Mouse (Mus musculus) bone marrow macrophage, adult 2 months (primary cell): Measurements from ENCODE around the gene Exoc6.

Experiments
- CTCF ChIP-seq: IDR thresholded peaks from 2 replicates; pipeline ENCODE4 v1.5.1; 2012; ENCODE audit warnings: low read depth, mild to moderate bottlenecking, low read length, moderate library complexity
- POLR2A ChIP-seq: IDR thresholded peaks from 2 replicates; pipeline ENCODE4 v1.6.1; 2012; ENCODE audit warnings: mild to moderate bottlenecking, low read depth, low read length, borderline replicate concordance

DNA sequence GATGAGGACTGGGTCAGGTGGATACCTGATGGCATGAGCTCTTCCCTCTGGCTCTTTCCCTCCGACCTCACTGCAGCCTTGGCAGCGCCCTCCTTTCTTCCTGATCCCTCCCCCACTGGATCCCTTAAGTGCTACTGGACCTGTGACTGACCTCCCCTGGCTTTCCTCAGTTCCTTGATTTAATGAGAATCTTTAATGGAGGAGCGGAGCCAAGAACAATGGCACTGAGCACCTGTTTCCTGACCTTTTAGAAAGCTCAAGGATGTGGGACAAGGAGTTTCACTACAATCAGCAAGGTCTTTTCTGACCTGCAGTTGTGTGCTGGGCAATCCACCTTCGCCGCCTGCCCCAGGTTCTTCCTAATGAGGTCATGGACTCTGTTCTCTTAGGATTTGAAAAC lies 43.6 kb upstream of the Exoc6 start:
- TF ChIP-seq POLR2A (no peak), CTCF (no peak)
